Mouse (Mus musculus): ENCODE measurements around the gene Trpm3. TPM values are rescaled to one million over a fixed set of nuclear protein-coding genes. Genes with fewer than 3 reads are reported as not detected.

Trpm3 gene
- total and polyA plus RNA-seq, 2 experiments from 2014 or later: 19.1 to 64.7 TPM

DNA sequence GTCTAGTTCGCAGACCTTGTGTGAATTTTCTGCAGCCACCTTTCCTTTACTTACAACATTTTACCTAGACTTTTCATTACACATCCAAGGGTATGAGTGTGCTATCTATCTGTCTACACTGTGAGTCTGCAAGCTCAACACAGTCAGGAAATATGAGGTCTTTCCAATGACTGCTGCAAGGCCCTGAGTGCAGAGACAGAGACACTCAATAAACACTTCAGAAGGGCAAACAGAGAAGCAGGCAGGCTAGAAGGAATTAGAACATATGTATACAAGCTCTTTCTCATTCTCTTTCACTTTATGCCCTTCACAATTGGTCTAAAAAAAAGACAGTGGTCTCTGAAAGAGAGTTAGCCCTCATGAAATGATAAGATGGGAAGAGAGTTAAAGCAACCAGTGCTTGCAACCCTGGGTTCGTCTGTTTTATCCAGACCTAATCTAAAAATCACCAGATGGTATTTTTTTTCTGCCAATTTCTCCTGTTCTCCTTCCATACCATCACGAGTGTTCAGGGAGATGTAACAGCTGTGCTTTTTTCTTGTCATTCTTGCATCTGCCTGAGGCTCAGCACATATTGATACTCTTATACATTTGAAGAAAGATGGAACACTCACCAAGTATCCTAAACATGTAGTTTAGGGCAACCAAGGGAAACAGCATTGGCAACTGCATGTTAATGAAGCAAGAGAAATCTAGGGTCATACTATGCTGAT is 486.1 kb downstream of the Trpm3 start:
- TF ChIP-seq CTCF (IDR thresholded peaks at IDR 0.05): no peak
- no peak overlapping the region for H3K4me3 ChIP-seq (ENCODE audit: low read depth, low read length)
- H3K9me3 ChIP-seq (ENCODE audit: low read length): no peaks in the 10 kb centered on the region
- H3K4me2 ChIP-seq (ENCODE audit: low read depth, low read length, poor library complexity, severe bottlenecking): no peak overlapping the region
- DNase-seq (ENCODE audit: low spot score): no peak
- H3K9ac ChIP-seq (replicated peaks; ENCODE audit: low read length, poor library complexity, severe bottlenecking): no peak overlapping the region
- no peaks in the 10 kb centered on the region for H3K36me3 ChIP-seq (ENCODE audit: insufficient read depth, low read length)
- no peaks in the 10 kb centered on the region for H3K27me3 ChIP-seq (ENCODE audit: insufficient read depth, low read length)
- no peak overlapping the region for H3K27ac ChIP-seq (ENCODE audit: low read depth, low read length)
- 79% methylated on average over 3 of the region's 3 CpGs for WGBS
- ATAC-seq (ENCODE audit: low FRiP score): no peak
- H3K4me1 ChIP-seq (ENCODE audit: insufficient read depth, low read length): no peaks in the 10 kb centered on the region

DNA sequence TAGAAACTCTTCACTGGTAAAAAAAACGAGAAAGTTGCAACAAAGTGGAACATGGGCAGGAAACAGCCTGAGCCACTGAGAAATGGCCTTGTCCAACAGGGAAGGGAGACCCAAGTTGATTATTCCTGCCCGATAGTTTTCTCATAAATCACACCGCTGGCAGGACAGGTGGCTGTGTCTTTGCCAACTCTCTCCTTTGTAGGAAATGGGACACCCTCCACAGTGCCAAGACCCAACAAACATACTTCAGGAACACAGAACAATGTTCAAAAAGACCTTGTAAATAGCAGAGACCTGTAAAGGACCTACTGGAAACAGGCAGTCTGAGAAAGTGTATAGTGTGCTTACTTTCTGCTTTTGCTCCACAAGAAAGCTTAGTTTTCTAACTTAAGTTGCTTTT is 490.0 kb downstream of the Trpm3 start:
- Histone ChIP-seq H3K27me3 (ENCODE audit: insufficient read depth, low read length) (no peaks in the 10 kb centered on the region), H3K4me3 (ENCODE audit: low read depth, low read length) (no peak overlapping the region), H3K9me3 (ENCODE audit: low read length) (no peaks in the 10 kb centered on the region), H3K27ac (ENCODE audit: low read depth, low read length) (no peak overlapping the region), H3K4me1 (ENCODE audit: insufficient read depth, low read length) (no peaks in the 10 kb centered on the region), H3K9ac (replicated peaks; ENCODE audit: low read length, poor library complexity, severe bottlenecking) (no peak overlapping the region), H3K4me2 (ENCODE audit: low read depth, low read length, poor library complexity, severe bottlenecking) (no peak overlapping the region), H3K36me3 (ENCODE audit: insufficient read depth, low read length) (no peaks in the 10 kb centered on the region)
- no peak for ATAC-seq (ENCODE audit: low FRiP score)
- DNase-seq (ENCODE audit: low spot score): peak; percentile 47
- no peak for TF ChIP-seq CTCF (IDR thresholded peaks at IDR 0.05)
- WGBS: 82% methylated on average over 3 of the region's 3 CpGs

DNA sequence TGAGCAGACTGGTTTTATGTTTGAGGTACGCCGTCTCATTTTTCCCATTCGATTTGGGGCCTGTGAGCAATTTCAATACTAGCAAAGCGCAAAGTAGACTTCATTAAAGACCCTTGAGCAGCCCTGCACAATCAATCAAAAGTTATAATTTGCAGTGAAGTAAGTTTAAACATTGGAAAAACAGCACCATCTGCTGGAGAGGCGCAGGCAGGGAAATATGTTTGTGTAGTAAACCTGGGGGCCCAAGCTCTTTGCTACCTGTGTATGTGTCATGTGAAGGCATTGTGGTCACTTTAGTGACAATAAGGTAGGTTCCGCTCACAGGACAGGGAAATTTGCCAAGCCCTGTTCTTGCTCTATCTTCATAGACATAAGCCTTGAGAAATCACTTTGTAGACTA is 492.5 kb downstream of the Trpm3 start:
- Histone ChIP-seq H3K4me1 (ENCODE audit: insufficient read depth, low read length) (no peaks in the 10 kb centered on the region), H3K27ac (ENCODE audit: low read depth, low read length) (no peak overlapping the region), H3K4me3 (ENCODE audit: low read depth, low read length) (no peak overlapping the region), H3K27me3 (ENCODE audit: insufficient read depth, low read length) (no peaks in the 10 kb centered on the region), H3K9me3 (ENCODE audit: low read length) (no peaks in the 10 kb centered on the region), H3K9ac (replicated peaks; ENCODE audit: low read length, poor library complexity, severe bottlenecking) (no peak overlapping the region), H3K36me3 (ENCODE audit: insufficient read depth, low read length) (no peaks in the 10 kb centered on the region), H3K4me2 (ENCODE audit: low read depth, low read length, poor library complexity, severe bottlenecking) (no peak overlapping the region)
- peak; percentile 64 for TF ChIP-seq CTCF (IDR thresholded peaks at IDR 0.05)
- no peak for DNase-seq (ENCODE audit: low spot score)
- WGBS: 84% methylated on average over 6 of the region's 6 CpGs
- ATAC-seq (ENCODE audit: low FRiP score): no peak

DNA sequence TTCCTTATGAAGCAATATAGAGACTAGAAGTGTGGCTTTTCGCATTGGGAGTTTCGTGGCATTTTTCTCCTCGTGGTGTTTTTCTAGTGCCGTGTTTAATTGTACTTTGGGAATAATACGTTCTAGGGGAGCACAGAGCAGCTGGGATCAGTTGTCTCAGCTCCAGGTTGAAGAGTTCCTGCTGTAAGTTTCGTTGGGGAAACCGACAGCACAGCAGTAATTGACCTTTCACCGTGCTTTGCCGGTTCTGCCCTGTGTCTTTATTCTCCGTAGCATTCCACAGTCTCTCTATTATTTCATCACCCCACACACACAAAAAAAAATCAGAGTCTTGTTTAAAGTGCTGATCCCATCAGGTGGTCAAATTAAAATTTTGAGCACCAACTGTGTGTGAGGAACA is 496.8 kb downstream of the Trpm3 start:
- Histone ChIP-seq H3K4me2 (ENCODE audit: low read depth, low read length, poor library complexity, severe bottlenecking) (no peak overlapping the region), H3K27ac (ENCODE audit: low read depth, low read length) (no peak overlapping the region), H3K4me1 (ENCODE audit: insufficient read depth, low read length) (no peaks in the 10 kb centered on the region), H3K4me3 (ENCODE audit: low read depth, low read length) (no peak overlapping the region), H3K27me3 (ENCODE audit: insufficient read depth, low read length) (no peaks in the 10 kb centered on the region), H3K9ac (replicated peaks; ENCODE audit: low read length, poor library complexity, severe bottlenecking) (no peak overlapping the region), H3K36me3 (ENCODE audit: insufficient read depth, low read length) (no peaks in the 10 kb centered on the region), H3K9me3 (ENCODE audit: low read length) (no peaks in the 10 kb centered on the region)
- no peak for TF ChIP-seq CTCF (IDR thresholded peaks at IDR 0.05)
- 30% methylated on average over 10 of the region's 10 CpGs for WGBS
- DNase-seq (ENCODE audit: low spot score) (no peak), ATAC-seq (ENCODE audit: low FRiP score) (no peak)

DNA sequence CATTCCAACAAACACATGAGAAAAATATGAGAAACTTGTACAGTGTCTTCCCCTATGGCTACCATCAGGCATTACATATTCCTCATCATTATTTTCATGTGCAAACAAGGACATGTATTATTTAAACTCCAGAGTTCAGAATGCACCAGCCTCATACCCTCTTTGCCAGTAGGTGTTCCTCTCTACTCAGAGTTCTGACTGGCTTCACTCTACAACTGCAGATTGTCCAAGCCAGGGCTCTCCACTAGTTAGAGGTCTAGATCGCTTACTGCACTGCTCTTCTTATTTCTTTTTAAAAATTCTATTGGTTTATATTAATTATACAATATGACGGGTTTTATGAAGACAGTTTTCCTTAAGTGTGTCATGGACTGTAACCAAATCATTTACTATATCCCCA is 498.9 kb downstream of the Trpm3 start:
- Histone ChIP-seq H3K9me3 (ENCODE audit: low read length) (no peaks in the 10 kb centered on the region), H3K27ac (ENCODE audit: low read depth, low read length) (no peak overlapping the region), H3K36me3 (ENCODE audit: insufficient read depth, low read length) (no peaks in the 10 kb centered on the region), H3K9ac (replicated peaks; ENCODE audit: low read length, poor library complexity, severe bottlenecking) (no peak overlapping the region), H3K27me3 (ENCODE audit: insufficient read depth, low read length) (no peaks in the 10 kb centered on the region), H3K4me3 (ENCODE audit: low read depth, low read length) (no peak overlapping the region), H3K4me2 (ENCODE audit: low read depth, low read length, poor library complexity, severe bottlenecking) (no peak overlapping the region), H3K4me1 (ENCODE audit: insufficient read depth, low read length) (no peaks in the 10 kb centered on the region)
- TF ChIP-seq CTCF (IDR thresholded peaks at IDR 0.05): peak; percentile 12; the same call in 1 of the 2 replicates
- DNase-seq (ENCODE audit: low spot score): no peak
- WGBS: 88% methylated on average over 2 of the region's 2 CpGs
- no peak for ATAC-seq (ENCODE audit: low FRiP score)

DNA sequence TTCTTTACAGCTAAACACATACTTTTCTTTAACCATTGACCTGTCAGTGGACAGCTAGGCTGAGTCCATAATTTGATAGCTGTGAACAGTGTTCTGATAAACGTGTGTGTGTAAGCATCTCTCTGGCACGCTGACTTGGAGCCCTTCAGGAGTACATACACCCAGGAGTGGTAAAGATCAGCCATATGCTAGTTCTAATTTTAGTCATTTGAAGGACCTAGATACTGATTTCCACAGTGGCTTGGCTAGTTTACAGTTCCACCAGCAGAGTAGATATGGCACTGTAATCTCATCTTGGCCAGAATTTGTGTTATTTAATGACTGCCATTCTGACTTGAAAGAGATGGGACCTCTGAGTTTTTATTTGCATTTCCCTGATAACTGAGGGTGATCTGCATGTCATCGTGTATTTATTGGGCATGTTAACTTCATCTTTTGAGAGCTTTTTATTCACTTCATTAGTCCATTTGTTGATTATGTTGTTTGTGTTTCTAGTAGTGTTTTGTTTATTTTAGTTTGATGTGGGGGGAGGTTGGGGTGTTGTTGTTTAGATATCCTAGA is 499.6 kb downstream of the Trpm3 start:
- no peak for ATAC-seq (ENCODE audit: low FRiP score)
- Histone ChIP-seq H3K9me3 (ENCODE audit: low read length) (no peaks in the 10 kb centered on the region), H3K27me3 (ENCODE audit: insufficient read depth, low read length) (no peaks in the 10 kb centered on the region), H3K4me2 (ENCODE audit: low read depth, low read length, poor library complexity, severe bottlenecking) (no peak overlapping the region), H3K9ac (replicated peaks; ENCODE audit: low read length, poor library complexity, severe bottlenecking) (no peak overlapping the region), H3K36me3 (ENCODE audit: insufficient read depth, low read length) (no peaks in the 10 kb centered on the region), H3K4me1 (ENCODE audit: insufficient read depth, low read length) (no peaks in the 10 kb centered on the region), H3K4me3 (ENCODE audit: low read depth, low read length) (no peak overlapping the region), H3K27ac (ENCODE audit: low read depth, low read length) (no peak overlapping the region)
- no peak for DNase-seq (ENCODE audit: low spot score)
- WGBS: 80% methylated on average over 3 of the region's 3 CpGs
- no peak for TF ChIP-seq CTCF (IDR thresholded peaks at IDR 0.05)
